Mouse (Mus musculus) central nervous system, embryonic 14 days (tissue): Measurements from ENCODE around the gene Olfr1504. TPM values are rescaled to one million over a fixed set of nuclear protein-coding genes. Genes with fewer than 3 reads are reported as not detected.

Source experiments
- polyA plus RNA-seq: library from polyadenylated mRNA; depleted of rRNA; stranded (reverse); fragments of >200 nt; gene quantifications from 2 replicates; pipeline ENCODE4 v1.2.3, GENCODE M21; 2012; rRNA removed

Olfr1504 gene
- not detected in 2 replicates for polyA plus RNA-seq

DNA sequence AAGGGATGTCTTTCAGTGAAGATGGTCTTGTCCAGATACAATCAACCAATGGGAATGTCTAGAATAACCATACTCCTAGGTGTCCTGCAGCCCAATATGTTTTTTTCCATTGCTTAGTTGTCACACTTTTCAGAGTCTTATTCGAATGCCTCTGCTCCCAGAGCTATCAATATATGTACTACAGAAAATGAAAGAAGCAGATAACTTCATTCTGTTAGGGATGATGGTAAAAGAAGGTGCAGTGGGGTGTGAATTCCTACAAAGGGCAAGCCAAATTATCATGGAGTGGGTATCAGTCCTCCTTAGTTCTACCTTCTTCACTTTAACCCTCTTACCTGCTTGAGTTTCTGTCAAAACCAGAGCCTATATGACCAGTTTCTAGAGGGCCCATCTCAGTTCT lies at the start of gene Olfr1504:
TSS of gene Olfr1504 (minus strand) at position 101 of the 400 bp plus-strand sequence.

DNA sequence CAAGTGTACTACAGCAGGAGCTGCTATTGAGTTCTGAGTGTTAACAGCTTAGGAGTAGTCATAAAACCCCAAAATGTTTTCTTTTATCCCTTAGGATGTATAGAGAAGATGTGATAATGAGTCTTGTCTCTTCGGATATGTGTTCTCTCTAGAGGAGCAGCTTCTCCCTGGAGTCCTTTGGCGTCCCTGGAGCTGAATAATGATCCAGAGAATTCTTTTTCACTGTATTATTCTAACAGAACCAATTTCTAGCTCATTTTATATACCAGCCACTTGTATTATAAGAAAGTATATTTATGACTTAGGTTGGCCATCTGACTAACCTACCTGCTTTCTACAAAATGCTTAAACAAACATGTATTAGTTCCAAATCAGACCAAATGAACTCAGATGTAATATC lies 15.5 kb upstream of the Olfr1504 start, which contains the start of gene Olfr1505:
TSS of gene Olfr1505 (plus strand) at position 301 of the 400 bp plus-strand sequence.

DNA sequence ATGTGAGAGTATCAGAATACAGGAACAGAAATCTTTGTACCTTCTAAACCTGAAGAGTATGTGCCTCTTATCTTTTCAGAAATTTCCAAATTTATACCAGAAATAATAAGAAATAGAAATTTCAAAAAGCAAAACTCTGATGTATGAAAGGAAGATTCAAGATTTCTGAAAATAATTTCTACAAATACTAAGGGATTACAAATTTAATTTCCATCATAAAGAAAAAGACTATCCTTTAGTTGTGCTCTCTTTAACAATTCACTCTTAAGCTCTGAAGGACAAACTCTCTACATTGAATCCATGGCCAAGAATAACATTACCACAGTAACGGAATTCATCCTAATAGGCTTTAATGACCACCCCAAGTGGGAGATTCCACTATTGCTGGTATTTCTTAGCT lies 36.2 kb downstream of the Olfr1504 start, which contains the start of gene Olfr1502:
TSS of gene Olfr1502 (plus strand) at position 301 of the 400 bp plus-strand sequence.

DNA sequence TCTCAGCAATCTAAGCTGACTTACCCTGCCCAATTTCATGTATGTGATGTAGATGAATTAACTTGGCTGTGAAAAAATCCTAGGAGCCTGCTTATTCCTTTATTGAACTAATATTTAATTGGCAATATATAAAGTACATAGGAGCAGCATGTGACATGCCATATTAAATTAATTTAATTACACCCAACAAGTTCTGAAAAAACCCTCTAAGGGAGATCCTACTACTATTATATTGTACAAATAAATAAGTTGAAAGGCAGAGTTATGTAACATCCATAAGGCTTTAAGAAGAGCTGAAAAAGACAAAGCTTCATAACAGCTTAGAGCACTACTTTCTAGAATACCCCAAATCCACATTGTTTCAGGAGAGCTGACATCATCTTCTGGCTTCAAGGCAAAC lies 47.1 kb downstream of the Olfr1504 start, which contains the start of gene Olfr1501:
TSS of gene Olfr1501 (minus strand) at position 101 of the 400 bp plus-strand sequence.

Other genes with a start within 250 kb of the Olfr1504 start
- gene Olfr1490, start 246.8 kb downstream of the Olfr1504 start, polyA plus RNA-seq, result not detected in 2 replicates
- not detected in 2 replicates for gene Olfr1491, start 200.7 kb downstream of the Olfr1504 start, polyA plus RNA-seq
- not detected in 2 replicates for gene Olfr1493-ps1, start 174.7 kb downstream of the Olfr1504 start, polyA plus RNA-seq
- not detected in 2 replicates for gene Olfr1494, start 158.2 kb downstream of the Olfr1504 start, polyA plus RNA-seq
- gene Olfr1495, start 133.3 kb downstream of the Olfr1504 start, polyA plus RNA-seq, result not detected in 2 replicates
- gene Olfr1496, start 120.0 kb downstream of the Olfr1504 start, polyA plus RNA-seq, result not detected in 2 replicates
- gene Olfr1497, start 99.7 kb downstream of the Olfr1504 start, polyA plus RNA-seq, result not detected in 2 replicates
- not detected in 2 replicates for gene Olfr1499, start 78.5 kb downstream of the Olfr1504 start, polyA plus RNA-seq
- gene Olfr1500, start 67.4 kb downstream of the Olfr1504 start, polyA plus RNA-seq, result not detected in 2 replicates
- gene Olfr1501, start 47.2 kb downstream of the Olfr1504 start, polyA plus RNA-seq, result not detected in 2 replicates
- not detected in 2 replicates for gene Olfr1502, start 36.1 kb downstream of the Olfr1504 start, polyA plus RNA-seq
- gene Olfr1505, start 15.6 kb upstream of the Olfr1504 start, polyA plus RNA-seq, result not detected in 2 replicates